Mouse (Mus musculus) A20 (cell line): Measurements from ENCODE around the gene Fam163a.
A peak's percentile ranks its signal among the peaks of the same experiment; 100 is the strongest.

ENCODE experiments used
- DNase-seq: peaks from one replicate; pipeline ENCODE4 v3.0.0-alpha.2; 2011; ENCODE audit warnings: low read depth, low spot score

The Fam163a gene

GRCm38 (mm10) chr1:156084603-156085002 lies 120.2 kb downstream of the Fam163a start:
- DNase-seq, result no peak

- DNase-seq, result no peak
Observed at GRCm38 (mm10) chr1:156077655-156078054, 127.2 kb downstream of the Fam163a start.

GRCm38 (mm10) chr1:156076474-156076873 lies 128.4 kb downstream of the Fam163a start:
- DNase-seq, result no peak

- no peak for DNase-seq
Observed at GRCm38 (mm10) chr1:156074575-156074974, 130.3 kb downstream of the Fam163a start.

GRCm38 (mm10) chr1:156073169-156073821 lies 131.5 kb downstream of the Fam163a start:
- DNase-seq, result peak; percentile 63

GRCm38 (mm10) chr1:156070106-156070505 lies 134.7 kb downstream of the Fam163a start:
- no peak for DNase-seq

- DNase-seq, result no peak
Observed at GRCm38 (mm10) chr1:156066133-156066532, 138.7 kb downstream of the Fam163a start.

- DNase-seq, result no peak
Observed at GRCm38 (mm10) chr1:156062193-156062592, 142.6 kb downstream of the Fam163a start.

- no peak for DNase-seq
Observed at GRCm38 (mm10) chr1:156058207-156058606, 146.6 kb downstream of the Fam163a start.

- DNase-seq, result peak; percentile 23
Observed at GRCm38 (mm10) chr1:156046688-156047087, 158.1 kb downstream of the Fam163a start.

- no peak for DNase-seq
Observed at GRCm38 (mm10) chr1:156044211-156044611, 160.6 kb downstream of the Fam163a start.

GRCm38 (mm10) chr1:156043027-156043426 lies 161.8 kb downstream of the Fam163a start:
- DNase-seq, result peak; percentile 61

GRCm38 (mm10) chr1:156042481-156042880 lies 162.3 kb downstream of the Fam163a start:
- no peak for DNase-seq

GRCm38 (mm10) chr1:156041451-156042241 lies 163.2 kb downstream of the Fam163a start:
- DNase-seq, result peak; percentile 32

GRCm38 (mm10) chr1:156040731-156041401 lies 164.0 kb downstream of the Fam163a start:
- DNase-seq, result peak; percentile 95

- DNase-seq, result peak; percentile 69
Observed at GRCm38 (mm10) chr1:156039989-156040388, 164.8 kb downstream of the Fam163a start.

- DNase-seq, result peak; percentile 67
Observed at GRCm38 (mm10) chr1:156037144-156037583, 167.7 kb downstream of the Fam163a start.

- peak; percentile 100 for DNase-seq
Observed at GRCm38 (mm10) chr1:156035930-156036737, 168.7 kb downstream of the Fam163a start, which contains the start of gene Tor1aip1. Gene Tor1aip1, minus strand, starts transcription at chr1:156036480.

- DNase-seq, result peak; percentile 95
Observed at GRCm38 (mm10) chr1:156035269-156035929, 169.4 kb downstream of the Fam163a start, which contains the start of gene Tor1aip2. Gene Tor1aip2, plus strand, starts transcription at chr1:156035403.

GRCm38 (mm10) chr1:156034661-156035060 lies 170.2 kb downstream of the Fam163a start:
- DNase-seq, result peak; percentile 74

- peak; percentile 60 for DNase-seq
Observed at GRCm38 (mm10) chr1:156033921-156034320, 170.9 kb downstream of the Fam163a start.
